Mouse (Mus musculus) adrenal gland, adult 18-20 months (tissue): Measurements from ENCODE around the gene Pros1. TPM values are rescaled to one million over a fixed set of nuclear protein-coding genes. Genes with fewer than 3 reads are reported as not detected.
A peak's percentile ranks its signal among the peaks of the same experiment; 100 is the strongest.

Experiments
- DNase-seq, 2 experiments: peaks; one replicate each; pipeline ENCODE4 v3.0.0; 2021 to 2022; ENCODE audit warnings: low spot score in 2 of 2
- long read RNA-seq, 2 experiments: library from polyadenylated mRNA; stranded (forward); transcript quantifications; one replicate each; pipeline ENCODE4 v2.0.0; 2021
- total RNA-seq, 2 experiments: library from RNA; stranded (reverse); gene quantifications; 1 replicate in 1 of 2; 2 replicates in 1 of 2; pipeline ENCODE4 v1.2.3; 2021

Gene Pros1
- total RNA-seq, result 10 to 100 TPM; 48.4 to 56.3 TPM
- long read RNA-seq, experiment 1, transcript Pros1-201 (15 exons, 3,303 nt), result major isoform, 85 of 91 reads
- long read RNA-seq, experiment 1, partial matches to known transcripts, result 2 of 91 reads
- long read RNA-seq, experiment 1, other reads (novel, unspliced or antisense), result 4 of 91 reads
- long read RNA-seq, experiment 2, transcript Pros1-201 (15 exons, 3,303 nt), result major isoform, 253 of 264 reads
- long read RNA-seq, experiment 2, partial matches to known transcripts, result 5 of 264 reads
- long read RNA-seq, experiment 2, other reads (novel, unspliced or antisense), result 6 of 264 reads

- DNase-seq, result peak; percentile 68 to 71
Measured at GRCm38 (mm10) chr16:62854191-62855068, at the start of gene Pros1. Pros1 (plus strand) TSS chr16:62854307.

GRCm38 (mm10) chr16:62804621-62805020, 49.5 kb upstream of the Pros1 start:
- DNase-seq, result no peak

GRCm38 (mm10) chr16:62807249-62807979, 46.7 kb upstream of the Pros1 start:
- no peak for DNase-seq

- no peak for DNase-seq
Measured at GRCm38 (mm10) chr16:62810855-62811254, 43.3 kb upstream of the Pros1 start.

GRCm38 (mm10) chr16:62813790-62814189, 40.3 kb upstream of the Pros1 start:
- DNase-seq, result no peak

GRCm38 (mm10) chr16:62814491-62814890, 39.6 kb upstream of the Pros1 start, which contains the start of gene Stx19:
Stx19 (plus strand) TSS chr16:62814676.
- DNase-seq, result no peak

GRCm38 (mm10) chr16:62822472-62822871, 31.6 kb upstream of the Pros1 start:
- DNase-seq, result no peak

GRCm38 (mm10) chr16:62826156-62827001, 27.7 kb upstream of the Pros1 start:
- no peak for DNase-seq

- no peak for DNase-seq
Measured at GRCm38 (mm10) chr16:62832027-62832426, 22.1 kb upstream of the Pros1 start.

- DNase-seq, result peak; percentile 20 to 29
Measured at GRCm38 (mm10) chr16:62832481-62832880, 21.6 kb upstream of the Pros1 start.

- no peak for DNase-seq
Measured at GRCm38 (mm10) chr16:62834016-62834735, 19.9 kb upstream of the Pros1 start.

- DNase-seq, result no peak
Measured at GRCm38 (mm10) chr16:62845341-62845740, 8.8 kb upstream of the Pros1 start.

- peak; percentile 76 to 78 for DNase-seq
Measured at GRCm38 (mm10) chr16:62846498-62847312, 7.4 kb upstream of the Pros1 start, which contains the start of gene Arl13b. Arl13b (minus strand) TSS chr16:62847040.

- no peak for DNase-seq
Measured at GRCm38 (mm10) chr16:62852464-62853252, 1.4 kb upstream of the Pros1 start.

GRCm38 (mm10) chr16:62853611-62854126, 438 bp upstream of the Pros1 start:
- no peak for DNase-seq

GRCm38 (mm10) chr16:62855385-62855784, 1.3 kb downstream of the Pros1 start:
- DNase-seq, result no peak

GRCm38 (mm10) chr16:62856273-62856672, 2.2 kb downstream of the Pros1 start:
- DNase-seq, result no peak

- DNase-seq, result no peak
Measured at GRCm38 (mm10) chr16:62857498-62857897, 3.4 kb downstream of the Pros1 start.
